Mouse (Mus musculus): Measurements from ENCODE around the gene Ankrd66. TPM values are rescaled to one million over a fixed set of nuclear protein-coding genes. Genes with fewer than 3 reads are reported as not detected.

Ankrd66 gene
- polyA plus RNA-seq (2016; fragmentation: Nextera tagmentation; extraction: Ambion mirVana) = 0.29 and 1.5 TPM in 2 replicates

DNA sequence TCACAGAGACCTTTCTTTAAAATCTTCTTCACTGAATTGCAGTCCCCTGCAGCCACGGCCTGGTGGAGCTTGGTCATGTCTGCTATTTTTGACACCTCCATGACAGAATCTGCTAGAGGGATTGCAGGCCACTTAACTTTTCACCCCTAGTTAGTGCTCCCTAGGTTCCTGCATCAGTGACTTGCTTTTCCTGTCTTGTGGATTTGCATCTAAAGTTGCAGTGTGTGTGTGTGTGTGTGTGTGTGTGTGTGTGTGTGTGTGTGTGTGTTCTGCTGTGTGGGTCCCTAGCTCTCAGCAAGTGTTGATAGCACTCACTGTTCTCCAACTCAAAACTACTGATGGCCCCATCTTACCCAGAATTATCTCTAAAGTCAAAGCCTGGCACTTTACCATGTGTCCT, at the start of gene Ankrd66:
Ankrd66 (minus strand) TSS at position 101 of the 400 bp plus-strand sequence.
- Histone ChIP-seq H3K36me3 (no peaks in the 10 kb centered on the region), H3K27ac (no peak within 1 kb of the TSS), H3K9me3 (no peaks in the 10 kb centered on the region), H3K27me3 (ENCODE audit: insufficient read depth, poor library complexity, severe bottlenecking) (no peaks in the 10 kb centered on the region), H3K4me3 (no peak within 1 kb of the TSS), H3K4me1 (replicated peaks) (peaks cover 8% of the 10 kb centered on the region; the same call in 1 of the 2 replicates)
- DNase-seq (ENCODE audit: low spot score) = no peak
- 92% methylated on average over 1 of the region's 1 CpGs for WGBS

DNA sequence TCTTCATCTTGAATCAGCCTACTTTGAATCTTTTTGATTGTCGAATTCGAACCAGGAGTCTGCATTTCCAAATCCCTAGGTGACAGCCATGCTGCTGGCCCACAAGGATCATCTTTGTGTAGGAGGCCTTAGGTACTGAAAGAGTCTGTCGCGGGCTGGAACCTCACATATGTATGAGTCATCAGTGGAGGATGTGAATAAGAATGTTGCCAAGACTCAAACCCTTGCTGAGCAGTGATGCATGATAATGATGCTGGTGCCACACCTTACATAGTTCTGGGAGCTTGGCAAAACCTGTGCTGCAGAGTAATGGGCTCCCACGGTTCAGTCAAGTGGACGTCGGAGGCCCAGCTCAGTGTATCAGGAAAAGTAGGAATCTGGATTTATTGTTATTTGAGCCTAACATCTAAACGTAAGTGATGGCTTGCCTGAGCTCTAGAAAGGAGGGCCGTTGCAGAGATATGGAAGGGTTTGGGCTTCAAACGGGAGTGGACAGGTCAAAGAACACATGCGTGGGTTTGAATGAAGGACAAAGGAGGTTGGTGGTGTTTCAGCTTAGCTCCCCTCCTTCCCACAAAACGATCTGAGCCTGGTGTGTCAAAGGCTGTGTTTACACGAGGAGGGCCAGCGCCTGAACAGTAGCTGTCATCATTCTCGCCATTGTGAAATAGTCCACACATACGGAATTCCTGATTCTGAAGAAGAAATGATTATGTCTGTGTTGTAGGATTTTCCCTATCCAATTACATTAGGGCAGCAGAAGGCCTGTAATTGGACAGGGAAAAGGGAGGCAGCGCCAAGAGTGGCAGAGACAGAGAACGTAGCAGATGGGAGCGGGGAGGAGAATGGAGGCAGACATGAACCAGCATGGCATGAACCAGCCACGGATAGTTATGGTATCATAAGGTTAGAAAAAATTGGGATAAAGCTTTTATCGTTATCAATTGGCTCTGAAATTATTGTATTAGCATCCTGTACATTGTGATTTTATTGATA, 49.2 kb upstream of the Ankrd66 start:
- 92% methylated on average over 21 of the region's 21 CpGs for WGBS
- H3K36me3 ChIP-seq = no peaks in the 10 kb centered on the region
- peaks cover 4% of the 10 kb centered on the region for H3K9me3 ChIP-seq
- no peaks in the 10 kb centered on the region for H3K4me1 ChIP-seq (replicated peaks)
- H3K27me3 ChIP-seq (ENCODE audit: insufficient read depth, poor library complexity, severe bottlenecking) = no peaks in the 10 kb centered on the region
- DNase-seq (ENCODE audit: low spot score) = no peak
- no peak overlapping the region for H3K27ac ChIP-seq
- H3K4me3 ChIP-seq = no peak overlapping the region

DNA sequence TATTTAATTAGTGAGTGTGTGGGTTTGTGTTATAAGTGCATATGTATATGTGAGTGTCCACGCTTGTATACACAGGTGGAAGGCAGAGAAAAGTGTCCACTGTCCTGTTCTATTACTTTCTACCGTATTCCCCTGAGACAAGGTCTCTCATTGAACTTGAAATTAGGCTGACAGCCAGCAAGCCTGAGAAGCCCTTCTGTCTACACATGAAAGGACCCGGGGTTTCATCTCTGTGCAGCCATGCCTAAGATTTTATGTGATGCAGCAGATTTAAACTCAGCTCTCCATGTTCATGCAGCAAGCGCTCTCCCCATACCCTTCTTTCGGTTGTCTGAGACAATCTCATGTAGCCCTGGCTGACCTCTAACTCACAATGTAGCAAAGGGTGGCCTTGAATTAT, 47.1 kb upstream of the Ankrd66 start:
- Histone ChIP-seq H3K27me3 (ENCODE audit: insufficient read depth, poor library complexity, severe bottlenecking) (no peaks in the 10 kb centered on the region), H3K27ac (no peak overlapping the region), H3K36me3 (no peaks in the 10 kb centered on the region), H3K4me3 (no peak overlapping the region), H3K4me1 (replicated peaks) (no peaks in the 10 kb centered on the region), H3K9me3 (no peaks in the 10 kb centered on the region)
- DNase-seq (ENCODE audit: low spot score) = no peak
- 88% methylated on average over 5 of the region's 5 CpGs for WGBS

DNA sequence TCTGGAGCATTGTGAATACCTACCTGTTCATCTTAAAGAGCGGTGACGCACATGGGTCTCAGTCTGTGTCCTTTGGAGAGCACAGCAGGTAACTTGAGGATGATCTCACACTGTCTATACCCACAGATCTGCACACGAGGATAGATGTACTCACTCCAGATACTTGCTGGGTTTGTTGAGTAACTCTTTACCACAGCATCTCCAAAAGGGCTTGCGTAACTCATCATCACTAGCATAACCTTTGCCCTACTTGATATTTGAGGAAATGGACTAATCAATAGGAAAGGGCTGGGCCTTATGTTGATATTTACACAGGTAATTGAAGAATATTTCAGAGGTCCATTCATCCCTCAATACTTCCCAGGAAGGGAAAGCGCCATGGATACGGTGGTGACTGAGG, 46.3 kb upstream of the Ankrd66 start:
- Histone ChIP-seq H3K9me3 (no peaks in the 10 kb centered on the region), H3K27ac (no peak overlapping the region), H3K4me1 (replicated peaks) (no peaks in the 10 kb centered on the region), H3K36me3 (no peaks in the 10 kb centered on the region), H3K27me3 (ENCODE audit: insufficient read depth, poor library complexity, severe bottlenecking) (no peaks in the 10 kb centered on the region), H3K4me3 (no peak overlapping the region)
- 91% methylated on average over 6 of the region's 6 CpGs for WGBS
- no peak for DNase-seq (ENCODE audit: low spot score)

DNA sequence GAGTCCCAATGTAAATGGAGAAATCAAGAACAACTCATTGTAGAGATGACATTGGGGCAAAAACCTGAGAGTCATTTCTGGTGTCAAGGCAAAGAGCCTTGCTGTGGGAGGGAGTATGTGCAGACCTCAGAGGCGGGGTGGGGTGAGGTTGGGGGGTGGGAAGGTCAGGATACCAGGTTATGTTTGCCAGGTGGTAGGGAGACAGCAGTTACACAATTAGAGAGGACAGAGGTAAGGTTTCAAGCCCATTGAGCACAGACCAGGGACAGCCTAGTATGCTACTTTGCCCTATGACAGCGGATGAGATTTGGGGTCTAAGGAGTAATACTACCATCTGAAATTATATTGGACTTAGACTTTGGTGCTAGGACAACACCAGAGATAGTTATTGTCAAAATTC, 43.8 kb upstream of the Ankrd66 start:
- Histone ChIP-seq H3K36me3 (no peaks in the 10 kb centered on the region), H3K27me3 (ENCODE audit: insufficient read depth, poor library complexity, severe bottlenecking) (no peaks in the 10 kb centered on the region), H3K9me3 (no peaks in the 10 kb centered on the region), H3K4me1 (replicated peaks) (0 out of 2 replicates have a peak, but pooled peaks cover 6% of the 10 kb centered on the region), H3K27ac (no peak overlapping the region), H3K4me3 (no peak overlapping the region)
- WGBS = 85% methylated on average over 2 of the region's 2 CpGs
- DNase-seq (ENCODE audit: low spot score) = no peak

DNA sequence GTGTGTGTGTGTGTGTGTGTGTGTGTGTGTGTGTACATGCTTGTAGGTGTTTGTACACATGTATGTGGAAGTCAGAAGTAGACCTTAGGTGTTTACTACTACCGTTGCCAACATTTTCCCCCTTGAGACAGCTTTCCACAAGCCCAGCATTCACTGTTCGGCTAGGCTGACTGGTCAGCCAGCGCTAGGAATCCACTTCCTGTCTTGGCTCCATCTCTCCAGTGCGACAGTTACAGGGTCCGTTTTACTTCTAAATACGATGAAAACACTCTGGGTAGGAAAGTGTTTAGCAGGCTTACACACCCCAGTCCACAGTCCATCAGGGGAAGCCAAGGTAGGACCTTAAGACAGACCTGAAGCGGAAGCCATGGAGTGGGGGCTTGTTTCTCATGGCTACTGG, 41.3 kb upstream of the Ankrd66 start:
- Histone ChIP-seq H3K4me1 (replicated peaks) (peaks cover 25% of the 10 kb centered on the region), H3K4me3 (no peak overlapping the region), H3K27me3 (ENCODE audit: insufficient read depth, poor library complexity, severe bottlenecking) (no peaks in the 10 kb centered on the region), H3K9me3 (no peaks in the 10 kb centered on the region), H3K36me3 (no peaks in the 10 kb centered on the region), H3K27ac (no peak overlapping the region)
- WGBS = 87% methylated on average over 7 of the region's 7 CpGs
- DNase-seq (ENCODE audit: low spot score) = no peak

DNA sequence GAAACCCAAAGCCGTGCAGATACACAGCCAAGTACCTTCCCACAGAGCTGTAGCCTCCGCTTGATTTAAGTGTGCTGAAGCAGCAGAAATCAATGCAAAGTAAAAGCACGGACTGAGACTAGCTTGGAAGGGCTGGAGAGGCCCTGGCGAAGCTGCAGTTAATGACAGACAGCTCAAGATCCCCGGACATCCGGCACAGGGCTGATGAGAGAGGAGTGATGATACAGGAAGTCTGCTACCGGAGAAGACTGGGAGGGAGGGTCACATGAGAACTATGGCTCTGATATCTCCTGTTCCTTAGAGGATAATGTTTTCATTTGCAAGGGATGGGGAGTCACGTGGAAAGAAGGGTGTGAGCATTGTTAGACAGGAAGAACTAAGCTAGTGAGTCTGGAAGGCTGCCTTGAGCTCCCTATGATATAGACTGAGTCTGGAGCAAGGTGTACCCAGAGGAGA, 37.6 kb upstream of the Ankrd66 start:
- Histone ChIP-seq H3K36me3 (no peaks in the 10 kb centered on the region), H3K27ac (peak overlapping the region; percentile 77), H3K4me1 (replicated peaks) (peaks cover 26% of the 10 kb centered on the region), H3K9me3 (no peaks in the 10 kb centered on the region), H3K4me3 (no peak overlapping the region), H3K27me3 (ENCODE audit: insufficient read depth, poor library complexity, severe bottlenecking) (no peaks in the 10 kb centered on the region)
- DNase-seq (ENCODE audit: low spot score) = peak; percentile 41
- WGBS = 39% methylated on average over 8 of the region's 8 CpGs

DNA sequence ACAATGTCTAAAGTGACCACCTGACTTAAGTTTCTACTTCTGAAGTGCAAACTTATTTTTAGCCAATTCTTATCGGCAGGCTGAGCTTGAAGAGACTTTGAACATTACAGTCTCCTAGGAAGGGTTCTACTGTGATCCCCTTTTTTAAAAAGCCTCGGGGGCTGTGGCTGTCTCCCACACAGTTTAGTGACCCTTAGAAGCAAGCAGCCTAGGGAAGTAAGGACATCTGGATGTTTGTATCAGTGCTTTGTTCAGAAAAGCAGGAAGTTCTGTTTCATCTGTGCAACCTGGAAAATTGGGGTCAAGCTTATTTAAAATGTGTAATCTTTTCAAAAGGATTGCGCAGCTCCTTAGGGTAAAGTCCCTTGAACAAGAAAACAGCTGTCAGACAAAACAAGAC, 37.0 kb upstream of the Ankrd66 start:
- DNase-seq (ENCODE audit: low spot score) = no peak
- H3K36me3 ChIP-seq = no peaks in the 10 kb centered on the region
- H3K27me3 ChIP-seq (ENCODE audit: insufficient read depth, poor library complexity, severe bottlenecking) = no peaks in the 10 kb centered on the region
- WGBS = 33% methylated on average over 3 of the region's 3 CpGs
- H3K4me1 ChIP-seq (replicated peaks) = peaks cover 26% of the 10 kb centered on the region
- H3K9me3 ChIP-seq = no peaks in the 10 kb centered on the region
- H3K27ac ChIP-seq = peak overlapping the region; percentile 77
- H3K4me3 ChIP-seq = no peak overlapping the region

DNA sequence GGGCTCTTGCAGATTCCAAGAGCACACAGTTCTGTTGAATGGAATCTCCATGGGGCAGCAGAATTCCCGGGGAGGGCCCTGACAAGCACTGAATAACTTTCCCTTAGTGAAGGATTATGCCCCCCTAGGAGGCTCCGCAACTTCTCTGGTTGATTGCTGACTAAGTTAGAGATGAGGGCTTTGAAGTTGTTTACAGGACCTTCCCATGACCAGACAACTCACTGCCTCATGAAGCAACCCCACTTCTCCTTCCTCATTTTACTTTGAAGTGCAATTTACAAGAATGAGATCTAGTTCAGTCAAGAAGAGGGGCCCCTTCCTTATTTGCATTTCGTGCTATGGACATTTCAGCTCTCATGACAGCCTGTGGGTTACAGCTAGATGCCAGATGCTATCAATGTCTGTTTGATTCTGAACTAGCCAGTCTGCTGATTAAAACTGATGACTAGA, 30.2 kb upstream of the Ankrd66 start:
- H3K36me3 ChIP-seq = no peaks in the 10 kb centered on the region
- H3K4me3 ChIP-seq = no peak overlapping the region
- peaks cover 8% of the 10 kb centered on the region for H3K4me1 ChIP-seq (replicated peaks)
- H3K9me3 ChIP-seq = no peaks in the 10 kb centered on the region
- H3K27me3 ChIP-seq (ENCODE audit: insufficient read depth, poor library complexity, severe bottlenecking) = peaks cover 8% of the 10 kb centered on the region; the same call in 1 of the 2 replicates
- 20% methylated on average over 3 of the region's 3 CpGs for WGBS
- peak overlapping the region; percentile 42; the same call in 1 of the 2 replicates for H3K27ac ChIP-seq
- no peak for DNase-seq (ENCODE audit: low spot score)

DNA sequence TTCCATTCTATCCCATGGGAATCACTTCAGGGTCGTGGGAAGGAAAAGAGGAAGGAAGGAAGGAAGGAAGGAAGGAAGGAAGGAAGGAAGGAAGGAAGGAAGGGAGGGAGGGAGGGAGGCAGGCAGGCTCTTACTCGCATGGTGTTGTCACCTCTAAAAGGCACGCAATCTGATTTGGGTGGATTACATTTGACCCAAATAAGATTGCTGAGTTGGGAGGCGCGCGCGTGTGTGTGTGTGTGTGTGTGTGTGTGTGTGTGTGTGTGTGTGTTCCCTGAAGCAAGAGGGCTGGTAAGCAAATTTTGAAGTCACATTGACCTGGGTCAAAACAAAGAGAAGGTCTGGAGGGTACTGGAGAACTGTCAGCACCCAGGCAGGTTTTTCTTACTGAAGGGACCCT, 25.8 kb upstream of the Ankrd66 start:
- 60% methylated on average over 7 of the region's 7 CpGs for WGBS
- H3K4me3 ChIP-seq = no peak overlapping the region
- H3K9me3 ChIP-seq = no peaks in the 10 kb centered on the region
- peaks cover 8% of the 10 kb centered on the region; the same call in 1 of the 2 replicates for H3K27me3 ChIP-seq (ENCODE audit: insufficient read depth, poor library complexity, severe bottlenecking)
- H3K4me1 ChIP-seq (replicated peaks) = peaks cover 23% of the 10 kb centered on the region
- no peak for DNase-seq (ENCODE audit: low spot score)
- H3K36me3 ChIP-seq = no peaks in the 10 kb centered on the region
- H3K27ac ChIP-seq = no peak overlapping the region

DNA sequence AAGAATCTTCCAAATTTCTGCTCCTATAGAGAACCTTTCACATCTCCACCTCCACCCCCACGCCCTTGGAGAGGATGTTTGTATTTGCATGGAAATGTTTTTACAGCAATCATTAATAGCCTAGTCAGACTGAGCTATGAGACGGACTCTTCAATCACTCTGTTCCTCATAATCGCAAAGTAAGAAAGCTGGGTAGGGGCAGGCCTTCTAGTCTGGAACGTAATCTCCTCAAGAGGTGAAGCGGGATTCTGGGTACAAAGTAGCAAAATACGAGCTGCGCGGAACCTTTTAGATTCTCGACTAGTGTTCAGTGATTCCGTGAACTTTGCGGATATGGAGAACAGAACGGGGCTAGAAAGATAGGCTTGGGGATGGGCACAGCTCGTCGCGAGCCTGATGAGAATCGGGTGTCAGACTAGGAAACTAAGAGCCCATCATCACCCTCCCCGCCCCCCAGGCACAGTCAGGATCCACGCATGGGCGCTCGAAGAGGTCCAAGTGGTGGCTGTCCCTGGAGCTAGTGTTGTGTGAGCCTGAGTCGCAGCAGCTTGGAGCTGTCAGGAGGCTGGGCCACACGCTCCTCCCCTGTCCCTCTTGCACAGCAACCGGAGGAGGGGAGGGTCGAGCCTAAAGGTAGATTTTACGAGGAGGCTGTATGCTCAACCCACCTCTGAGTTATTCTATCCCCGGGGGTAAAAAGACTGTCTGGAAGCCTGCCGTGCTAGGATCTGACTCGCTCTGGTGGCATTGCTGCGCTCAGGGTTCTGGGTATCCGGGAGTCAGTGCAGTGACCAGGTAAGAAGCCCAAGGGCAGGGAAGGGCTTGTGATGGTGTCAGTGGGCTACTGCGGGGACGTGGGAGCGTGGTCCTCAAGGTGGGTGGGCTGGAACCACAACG, 24.8 kb upstream of the Ankrd66 start, which contains the start of gene Pla2g7:
Pla2g7 (plus strand) TSS at position 107 of the 897 bp plus-strand sequence.
- Histone ChIP-seq H3K36me3 (no peaks in the 10 kb centered on the region), H3K9me3 (no peaks in the 10 kb centered on the region), H3K4me3 (peak within 1 kb of the TSS; percentile 60), H3K4me1 (replicated peaks) (peaks cover 18% of the 10 kb centered on the region), H3K27ac (peak within 1 kb of the TSS; percentile 82), H3K27me3 (ENCODE audit: insufficient read depth, poor library complexity, severe bottlenecking) (peaks cover 8% of the 10 kb centered on the region; the same call in 1 of the 2 replicates)
- DNase-seq (ENCODE audit: low spot score) = peak; percentile 66
- under 1% methylated on average over 34 of the region's 34 CpGs for WGBS

DNA sequence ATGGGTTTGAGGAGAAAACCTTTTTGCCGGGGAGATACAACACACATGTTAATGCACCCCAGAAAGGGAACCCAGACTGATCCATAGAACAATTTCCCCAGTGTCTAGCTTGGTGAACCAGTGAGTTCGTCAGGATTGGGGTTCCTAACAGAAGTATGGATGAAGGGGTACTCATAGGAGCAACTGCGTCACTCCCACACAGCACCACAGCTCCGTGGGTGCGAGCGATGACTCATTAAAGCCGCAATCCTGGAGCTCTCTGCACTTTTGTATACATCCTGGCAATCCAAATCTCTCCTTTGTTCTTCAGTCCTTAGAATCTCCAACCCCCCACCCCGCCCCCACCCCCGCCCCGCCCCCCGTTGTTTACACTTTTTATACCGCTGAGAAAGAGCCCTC, 24.2 kb upstream of the Ankrd66 start:
- H3K4me1 ChIP-seq (replicated peaks) = peaks cover 18% of the 10 kb centered on the region
- WGBS = 7% methylated on average over 12 of the region's 12 CpGs

More for the DNA sequence above, 24.2 kb upstream of the Ankrd66 start:
- peak overlapping the region; percentile 60 for H3K4me3 ChIP-seq
- peak overlapping the region; percentile 82 for H3K27ac ChIP-seq
- no peaks in the 10 kb centered on the region for H3K36me3 ChIP-seq
- peak; percentile 26 for DNase-seq (ENCODE audit: low spot score)
- no peaks in the 10 kb centered on the region for H3K9me3 ChIP-seq
- H3K27me3 ChIP-seq (ENCODE audit: insufficient read depth, poor library complexity, severe bottlenecking) = peaks cover 8% of the 10 kb centered on the region; the same call in 1 of the 2 replicates

Measured in hindbrain, embryonic 10.5 days (tissue).